Mouse (Mus musculus) hindbrain, embryonic 10.5 days (tissue): ENCODE data around the gene Tcte1. TPM values are rescaled to one million over a fixed set of nuclear protein-coding genes. Genes with fewer than 3 reads are reported as not detected.

Source experiments
- DNase-seq: peaks from one replicate; pipeline ENCODE4 v3.0.0-alpha.2; 2017; ENCODE audit warnings: low spot score
- H3K27ac ChIP-seq: fragments of 300-500 bp; sonication (generic); 2 replicates; pipeline ENCODE4 v1.5.1; 2016; ENCODE audit warnings: mild to moderate bottlenecking, moderate library complexity
- H3K27me3 ChIP-seq: fragments of 300-500 bp; sonication (generic); 2 replicates; pipeline ENCODE4 v1.6.1; 2016; ENCODE audit warnings: mild to moderate bottlenecking; ENCODE audit not compliant: poor library complexity, insufficient read depth, severe bottlenecking
- H3K36me3 ChIP-seq: fragments of 300-500 bp; sonication (generic); 2 replicates; pipeline ENCODE4 v1.6.1; 2016; ENCODE audit warnings: mild to moderate bottlenecking, moderate library complexity
- H3K4me1 ChIP-seq: fragments of 300-500 bp; sonication (generic); replicated peaks from 2 replicates; pipeline ENCODE4 v1.6.1; 2016; ENCODE audit warnings: mild to moderate bottlenecking
- H3K4me3 ChIP-seq: fragments of 300-500 bp; sonication (generic); 2 replicates; pipeline ENCODE4 v1.5.1; 2016; ENCODE audit warnings: mild to moderate bottlenecking, moderate library complexity
- H3K9me3 ChIP-seq: fragments of 300-500 bp; sonication (generic); 2 replicates; pipeline ENCODE4 v1.6.1; 2016; ENCODE audit warnings: mild to moderate bottlenecking, moderate library complexity
- WGBS: fragments of 180-500 bp; shearing (Covaris S2); methylation state at CpG from one replicate; pipeline ENCODE4 v1.1.7; 2016; 5-methylcytosine and 5-hydroxymethylcytosine counted together
- polyA plus RNA-seq: library from polyadenylated mRNA; unstranded; fragments of >200 nt; fragmentation: Nextera tagmentation; extraction: Ambion mirVana; gene quantifications from 2 replicates; pipeline ENCODE4 v1.2.1, GENCODE M21; 2016

Tcte1 gene
- polyA plus RNA-seq, 1 experiment from 2014 or later: 3.8 TPM

DNA sequence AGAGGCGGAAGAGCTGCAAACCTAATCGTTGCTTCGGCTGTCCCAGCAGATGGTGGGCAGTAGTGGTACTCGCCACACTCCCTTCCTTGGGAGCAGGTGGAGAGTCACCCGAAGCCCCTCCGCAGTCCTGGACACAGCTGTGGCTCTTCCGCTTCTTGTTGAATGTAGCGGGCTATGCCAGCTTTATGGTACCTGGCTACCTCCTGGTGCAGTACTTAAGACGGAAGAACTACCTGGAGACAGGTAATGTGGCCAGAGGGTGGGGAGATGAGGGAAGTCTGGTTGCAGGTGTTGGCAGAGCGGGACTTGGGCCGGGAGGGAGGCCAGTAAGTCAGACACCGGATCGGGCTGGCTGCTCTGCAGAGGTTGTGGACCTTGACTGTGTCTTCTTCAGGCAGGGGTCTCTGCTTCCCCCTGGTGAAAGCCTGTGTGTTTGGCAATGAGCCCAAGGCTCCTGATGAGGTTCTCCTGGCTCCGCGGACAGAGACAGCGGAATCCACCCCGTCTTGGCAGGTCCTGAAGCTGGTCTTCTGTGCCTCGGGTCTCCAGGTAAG lies 41.4 kb downstream of the Tcte1 start:
- WGBS: 14% methylated on average over 18 of the region's 18 CpGs
- H3K27me3 ChIP-seq: no peaks in the 10 kb centered on the region
- peak overlapping the region; percentile 79 for H3K4me3 ChIP-seq
- peak overlapping the region; percentile 98 for H3K27ac ChIP-seq
- peak; percentile 34 for DNase-seq
- peaks cover 53% of the 10 kb centered on the region for H3K36me3 ChIP-seq
- H3K9me3 ChIP-seq: no peaks in the 10 kb centered on the region
- peaks cover 41% of the 10 kb centered on the region for H3K4me1 ChIP-seq

DNA sequence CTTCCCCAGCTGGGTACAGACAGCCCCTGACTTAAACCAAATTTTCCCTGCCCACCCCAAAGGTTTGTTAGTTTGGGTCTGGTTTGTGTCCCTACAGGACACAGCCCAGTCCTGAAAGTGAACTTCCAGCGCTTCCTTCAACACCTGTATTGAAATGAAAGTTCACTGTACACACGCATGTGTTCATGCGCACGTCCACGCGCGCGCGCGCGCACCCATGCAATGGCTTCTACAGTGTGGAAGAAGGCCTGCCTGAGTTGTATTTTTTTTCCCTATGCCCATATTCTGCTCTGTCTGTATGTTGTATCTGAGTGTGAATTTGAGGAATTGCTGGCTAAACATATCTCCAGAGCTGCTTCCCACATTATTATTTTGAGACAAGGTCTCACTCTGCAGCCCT lies 41.9 kb downstream of the Tcte1 start:
- H3K36me3 ChIP-seq: peaks cover 56% of the 10 kb centered on the region
- no peak for DNase-seq
- peak overlapping the region; percentile 79 for H3K4me3 ChIP-seq
- H3K9me3 ChIP-seq: no peaks in the 10 kb centered on the region
- 95% methylated on average over 11 of the region's 11 CpGs for whole genome bisulfite sequencing
- H3K4me1 ChIP-seq: peaks cover 46% of the 10 kb centered on the region
- no peaks in the 10 kb centered on the region for H3K27me3 ChIP-seq
- H3K27ac ChIP-seq: peak overlapping the region; percentile 98

DNA sequence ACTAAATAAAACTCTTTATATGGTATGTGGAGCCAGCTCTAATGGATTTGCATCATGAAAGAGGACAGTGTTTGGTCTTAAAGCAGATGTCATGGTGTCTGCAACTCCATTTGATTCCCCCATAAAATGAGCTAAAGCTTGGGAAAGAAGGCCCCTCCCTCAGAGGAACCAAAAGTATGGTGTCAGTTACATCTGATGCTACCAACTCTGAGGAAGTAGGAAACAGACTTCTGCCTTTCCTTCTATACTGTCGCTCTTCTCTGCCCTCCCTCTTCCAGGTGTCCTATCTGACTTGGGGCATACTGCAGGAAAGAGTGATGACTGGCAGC lies 42.8 kb downstream of the Tcte1 start:
- Histone ChIP-seq H3K36me3 (peaks cover 60% of the 10 kb centered on the region), H3K9me3 (no peaks in the 10 kb centered on the region), H3K27me3 (no peaks in the 10 kb centered on the region), H3K4me1 (peaks cover 55% of the 10 kb centered on the region), H3K4me3 (peak overlapping the region; percentile 4; the same call in 1 of the 2 replicates), H3K27ac (no peak overlapping the region)
- WGBS: 84% methylated on average over 1 of the region's 1 CpGs
- DNase-seq: no peak

DNA sequence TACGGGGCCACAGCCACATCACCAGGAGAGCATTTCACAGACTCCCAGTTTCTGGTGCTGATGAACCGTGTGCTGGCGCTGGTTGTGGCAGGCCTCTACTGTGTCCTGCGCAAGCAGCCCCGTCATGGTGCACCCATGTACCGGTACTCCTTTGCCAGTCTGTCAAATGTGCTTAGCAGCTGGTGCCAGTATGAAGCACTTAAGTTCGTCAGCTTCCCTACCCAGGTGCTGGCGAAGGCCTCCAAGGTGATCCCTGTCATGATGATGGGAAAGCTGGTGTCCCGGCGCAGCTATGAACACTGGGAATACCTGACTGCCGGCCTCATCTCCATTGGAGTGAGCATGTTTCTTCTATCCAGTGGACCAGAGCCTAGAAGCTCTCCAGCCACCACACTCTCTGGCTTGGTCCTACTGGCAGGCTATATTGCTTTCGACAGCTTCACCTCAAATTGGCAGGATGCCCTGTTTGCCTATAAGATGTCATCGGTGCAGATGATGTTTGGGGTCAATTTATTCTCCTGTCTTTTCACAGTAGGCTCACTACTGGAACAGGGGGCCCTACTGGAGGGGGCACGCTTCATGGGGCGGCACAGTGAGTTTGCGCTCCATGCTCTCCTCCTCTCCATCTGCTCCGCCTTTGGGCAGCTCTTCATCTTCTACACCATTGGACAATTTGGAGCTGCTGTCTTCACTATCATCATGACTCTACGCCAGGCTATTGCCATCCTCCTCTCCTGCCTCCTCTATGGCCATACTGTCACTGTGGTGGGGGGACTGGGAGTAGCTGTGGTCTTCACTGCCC lies 43.3 kb downstream of the Tcte1 start:
- peak overlapping the region; percentile 53; the same call in 1 of the 2 replicates for H3K27ac ChIP-seq
- peaks cover 60% of the 10 kb centered on the region for H3K4me1 ChIP-seq
- H3K9me3 ChIP-seq: no peaks in the 10 kb centered on the region
- H3K27me3 ChIP-seq: no peaks in the 10 kb centered on the region
- peak overlapping the region; percentile 13; the same call in 1 of the 2 replicates for H3K4me3 ChIP-seq
- 75% methylated on average over 18 of the region's 18 CpGs for WGBS
- peaks cover 66% of the 10 kb centered on the region for H3K36me3 ChIP-seq
- no peak for DNase-seq

DNA sequence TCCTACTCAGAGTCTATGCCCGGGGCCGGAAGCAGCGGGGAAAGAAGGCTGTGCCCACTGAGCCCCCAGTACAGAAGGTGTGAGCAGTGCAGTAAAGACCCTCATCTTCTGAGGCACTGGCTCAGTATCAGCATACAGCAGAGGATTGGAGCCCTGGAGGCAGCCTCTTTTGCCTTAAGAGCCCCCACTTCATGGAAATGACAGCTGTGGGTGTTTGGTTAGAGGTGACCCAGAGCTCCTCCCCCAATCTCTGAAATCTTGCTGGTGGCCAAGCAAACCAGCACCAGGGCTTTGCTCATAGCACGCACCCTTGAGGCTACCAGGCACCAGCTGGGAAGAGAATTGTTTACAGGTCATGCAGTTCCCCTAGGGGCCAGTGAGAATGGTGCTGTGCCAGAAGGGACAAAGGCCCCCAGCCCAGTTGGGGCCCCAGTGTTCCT lies 43.9 kb downstream of the Tcte1 start:
- DNase-seq: peak; percentile 36
- no peaks in the 10 kb centered on the region for H3K27me3 ChIP-seq
- no peaks in the 10 kb centered on the region for H3K9me3 ChIP-seq
- peak overlapping the region; percentile 13; the same call in 1 of the 2 replicates for H3K4me3 ChIP-seq
- peaks cover 71% of the 10 kb centered on the region for H3K36me3 ChIP-seq
- H3K4me1 ChIP-seq: peaks cover 65% of the 10 kb centered on the region
- 33% methylated on average over 4 of the region's 4 CpGs for WGBS
- peak overlapping the region; percentile 53; the same call in 1 of the 2 replicates for H3K27ac ChIP-seq

DNA sequence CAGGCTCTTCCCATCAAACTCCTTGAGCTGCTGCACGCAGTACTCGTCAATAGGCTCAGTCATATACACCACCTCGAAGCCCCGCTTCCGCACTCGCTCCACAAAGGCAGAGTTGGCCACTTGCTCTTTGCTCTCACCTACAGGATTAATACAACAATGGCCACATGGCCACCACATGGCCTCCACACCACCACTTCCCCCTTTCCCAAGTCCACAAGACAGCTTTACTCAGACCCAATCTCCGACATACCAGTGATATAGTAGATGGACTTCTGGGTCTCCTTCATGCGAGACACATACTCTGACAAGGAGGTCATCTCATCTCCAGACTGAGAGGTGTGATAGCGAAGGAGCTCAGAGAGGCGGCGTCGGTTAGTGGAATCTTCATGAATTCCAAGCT lies 45.8 kb downstream of the Tcte1 start:
- Histone ChIP-seq H3K9me3 (no peaks in the 10 kb centered on the region), H3K27me3 (no peaks in the 10 kb centered on the region), H3K27ac (no peak overlapping the region), H3K4me3 (no peak overlapping the region), H3K4me1 (peaks cover 70% of the 10 kb centered on the region), H3K36me3 (peaks cover 71% of the 10 kb centered on the region)
- 90% methylated on average over 12 of the region's 12 CpGs for WGBS
- DNase-seq: no peak

DNA sequence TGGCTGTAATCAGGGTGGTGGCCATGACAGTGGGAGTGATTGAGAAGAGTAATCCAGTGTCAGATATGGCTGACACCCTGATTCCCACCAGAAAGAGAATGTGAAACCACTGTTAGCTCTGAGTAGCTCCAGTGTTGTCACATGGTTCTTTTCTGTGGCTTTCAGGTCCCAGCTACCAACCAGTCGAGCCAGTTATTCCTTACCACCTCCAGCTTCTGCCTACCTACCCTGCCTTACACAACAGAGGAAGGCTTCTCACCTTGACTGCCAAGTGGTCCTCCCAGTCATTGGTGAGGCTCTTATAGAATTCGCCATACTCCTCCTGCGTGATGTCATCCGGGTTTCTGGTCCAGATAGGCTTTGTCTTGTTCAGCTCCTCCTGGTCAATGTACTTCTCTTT lies 46.8 kb downstream of the Tcte1 start:
- DNase-seq: no peak
- Histone ChIP-seq H3K27ac (no peak overlapping the region), H3K27me3 (no peaks in the 10 kb centered on the region), H3K4me3 (peak overlapping the region; percentile 24), H3K4me1 (peaks cover 70% of the 10 kb centered on the region), H3K9me3 (no peaks in the 10 kb centered on the region), H3K36me3 (peaks cover 71% of the 10 kb centered on the region)
- WGBS: 89% methylated on average over 4 of the region's 4 CpGs

DNA sequence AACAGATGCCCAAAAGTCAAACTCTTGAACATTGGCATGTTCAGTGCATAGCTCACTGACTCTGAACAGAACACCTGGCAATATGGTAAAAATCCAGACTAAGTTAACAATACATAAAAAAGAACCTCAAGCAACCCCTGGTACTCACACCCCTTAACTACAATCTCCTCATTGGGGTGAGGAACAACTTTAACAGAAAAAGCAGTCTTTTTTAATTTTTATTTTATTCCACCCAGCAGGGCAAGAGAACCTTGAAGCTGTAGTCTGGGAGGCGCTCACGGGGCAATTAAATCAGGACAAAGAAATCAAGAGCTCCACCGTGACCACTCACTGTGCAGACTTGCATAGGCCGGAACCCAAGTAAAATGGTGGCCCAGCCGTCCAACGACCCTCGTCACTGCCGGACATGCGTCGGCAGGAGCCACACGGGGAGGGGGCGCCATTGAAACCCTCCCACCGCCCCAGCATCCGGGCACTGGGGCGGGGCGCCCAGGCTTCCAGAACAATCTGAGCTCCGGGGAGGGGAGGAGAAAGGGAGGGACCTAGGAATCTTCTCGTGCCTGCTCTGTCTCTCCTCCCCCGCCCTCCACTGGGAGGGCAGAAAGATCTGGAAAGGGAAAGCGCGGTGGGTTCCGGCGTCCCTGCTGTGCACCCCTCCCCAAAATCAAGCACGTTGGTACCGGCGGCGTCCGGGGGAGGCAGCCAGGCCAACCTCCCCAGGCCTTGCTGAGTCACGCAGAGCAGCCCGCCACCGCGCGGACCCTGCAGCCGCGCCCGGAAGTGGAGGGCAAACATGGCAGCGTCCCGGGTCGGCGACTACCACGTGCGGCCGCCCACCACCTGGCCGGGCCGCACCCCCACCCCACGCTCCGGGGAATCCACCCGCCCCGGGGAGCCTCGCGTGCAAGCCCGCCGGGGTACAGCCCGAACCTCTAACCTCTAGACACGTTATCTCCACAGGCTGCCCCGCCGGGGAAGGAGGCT lies 49.2 kb downstream of the Tcte1 start:
- Histone ChIP-seq H3K27me3 (no peaks in the 10 kb centered on the region), H3K4me3 (peak overlapping the region; percentile 99), H3K36me3 (peaks cover 47% of the 10 kb centered on the region), H3K4me1 (peaks cover 53% of the 10 kb centered on the region), H3K27ac (peak overlapping the region; percentile 100), H3K9me3 (no peaks in the 10 kb centered on the region)
- under 1% methylated on average over 57 of the region's 57 CpGs for WGBS
- DNase-seq: peak; percentile 87

DNA sequence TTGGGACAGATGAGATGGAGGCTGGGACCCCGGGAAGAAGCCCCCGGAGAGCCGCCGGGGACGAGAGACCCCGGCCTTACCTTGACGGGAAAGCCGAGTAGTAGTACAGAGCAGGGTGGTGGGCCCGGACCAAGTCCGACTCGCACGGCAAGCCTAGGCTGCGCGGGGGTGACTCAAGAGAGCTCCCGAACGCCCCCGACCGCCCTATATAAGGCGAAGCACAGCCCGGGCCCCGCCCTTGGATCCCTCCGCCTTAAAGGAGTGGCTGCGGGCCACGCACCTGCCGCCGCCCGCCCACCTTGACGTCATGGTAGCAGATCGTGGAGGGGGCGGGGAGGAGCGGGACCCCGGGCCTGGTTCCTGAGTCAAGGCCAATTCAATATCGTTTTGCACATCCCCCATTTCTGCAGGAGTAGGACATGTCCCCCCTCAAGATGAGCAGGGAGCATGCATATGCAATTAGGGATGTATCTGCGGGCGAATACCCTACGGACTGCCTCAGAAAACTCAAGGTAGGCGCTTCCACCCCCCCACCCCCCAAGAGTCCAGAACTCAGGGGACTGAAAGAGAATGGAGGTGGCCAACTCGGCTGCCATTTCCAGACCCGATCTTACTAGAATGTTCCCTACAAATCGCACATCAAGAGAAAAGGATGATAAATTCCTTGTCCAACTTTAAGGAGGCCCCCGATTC lies 50.0 kb downstream of the Tcte1 start, which contains the start of gene Hsp90ab1:
Gene Hsp90ab1, minus strand, starts transcription at position 185 of the 693 bp plus-strand sequence.
- peaks cover 52% of the 10 kb centered on the region for H3K4me1 ChIP-seq
- peak within 1 kb of the TSS; percentile 99 for H3K4me3 ChIP-seq
- WGBS: under 1% methylated on average over 41 of the region's 41 CpGs
- H3K27ac ChIP-seq: peak within 1 kb of the TSS; percentile 100
- peak; percentile 99 for DNase-seq
- peaks cover 39% of the 10 kb centered on the region for H3K36me3 ChIP-seq
- no peaks in the 10 kb centered on the region for H3K9me3 ChIP-seq
- H3K27me3 ChIP-seq: no peaks in the 10 kb centered on the region

DNA sequence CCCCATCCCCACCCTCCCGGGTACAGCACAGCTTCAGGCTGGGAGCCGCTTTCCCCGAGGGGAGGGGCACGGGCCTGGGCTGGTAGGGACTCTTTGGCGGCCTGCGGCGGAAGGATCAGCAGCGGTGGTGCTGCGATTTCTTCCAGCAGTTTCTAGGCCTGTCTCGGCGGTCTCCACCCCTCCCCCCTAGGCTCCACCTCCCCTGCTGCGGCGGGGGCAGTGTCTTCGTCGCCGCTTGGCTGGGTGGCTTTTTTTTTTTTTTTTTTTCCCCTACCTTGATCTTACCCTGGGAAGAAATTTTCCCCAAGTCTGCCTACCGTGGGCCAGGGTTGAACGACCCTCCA lies 50.5 kb downstream of the Tcte1 start:
- peaks cover 34% of the 10 kb centered on the region for H3K36me3 ChIP-seq
- peak overlapping the region; percentile 99 for H3K4me3 ChIP-seq
- no peaks in the 10 kb centered on the region for H3K27me3 ChIP-seq
- H3K27ac ChIP-seq: peak overlapping the region; percentile 100
- H3K4me1 ChIP-seq: peaks cover 52% of the 10 kb centered on the region
- no peaks in the 10 kb centered on the region for H3K9me3 ChIP-seq
- under 1% methylated on average over 18 of the region's 18 CpGs for WGBS
- peak; percentile 96 for DNase-seq

DNA sequence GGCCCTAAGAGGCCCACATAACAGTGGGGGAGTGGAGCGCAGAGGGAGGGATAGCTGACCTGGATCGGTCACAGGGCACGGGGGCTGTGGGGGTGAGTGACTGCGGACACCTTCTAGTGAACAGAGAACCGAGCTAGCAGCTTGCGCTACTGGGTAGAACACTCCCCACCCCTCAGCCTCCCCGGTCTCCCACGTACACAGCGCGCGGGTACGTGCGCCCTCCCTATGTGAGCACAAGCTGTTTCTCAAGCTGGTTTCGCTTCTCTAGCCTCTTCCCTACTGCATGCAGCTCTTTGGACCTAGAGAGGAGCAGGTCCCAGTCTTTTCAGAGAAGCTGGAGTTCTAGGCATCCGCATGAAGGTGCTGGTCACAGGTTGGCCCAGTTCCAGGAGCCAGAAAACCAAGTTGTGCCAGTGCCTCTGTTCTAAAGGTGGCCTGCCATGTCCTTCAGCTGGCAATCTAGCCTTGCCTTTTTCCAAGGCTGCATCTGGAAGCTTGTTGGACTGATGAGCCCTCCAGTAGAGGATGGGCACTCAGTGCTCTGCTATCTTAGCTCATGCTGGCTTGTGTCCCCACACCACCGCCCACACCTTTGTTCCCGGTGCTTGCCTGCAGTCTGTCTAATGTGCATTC lies 51.0 kb downstream of the Tcte1 start:
- Histone ChIP-seq H3K4me3 (peak overlapping the region; percentile 99), H3K27me3 (no peaks in the 10 kb centered on the region), H3K27ac (peak overlapping the region; percentile 100), H3K36me3 (peaks cover 29% of the 10 kb centered on the region), H3K9me3 (no peaks in the 10 kb centered on the region), H3K4me1 (peaks cover 47% of the 10 kb centered on the region)
- DNase-seq: no peak
- 2% methylated on average over 17 of the region's 17 CpGs for WGBS
